Mouse (Mus musculus): Measurements from ENCODE around the gene Gm3542. TPM values are rescaled to one million over a fixed set of nuclear protein-coding genes. Genes with fewer than 3 reads are reported as not detected.
"Not testable (repeated sequence)": the region's sequence is repeated elsewhere in the genome, so short reads cannot be mapped to it uniquely, and the experiment has no call there.

Gene Gm3542
- not detected for polyA plus RNA-seq (2012; fragmentation: generic; extraction: Trizol)

DNA sequence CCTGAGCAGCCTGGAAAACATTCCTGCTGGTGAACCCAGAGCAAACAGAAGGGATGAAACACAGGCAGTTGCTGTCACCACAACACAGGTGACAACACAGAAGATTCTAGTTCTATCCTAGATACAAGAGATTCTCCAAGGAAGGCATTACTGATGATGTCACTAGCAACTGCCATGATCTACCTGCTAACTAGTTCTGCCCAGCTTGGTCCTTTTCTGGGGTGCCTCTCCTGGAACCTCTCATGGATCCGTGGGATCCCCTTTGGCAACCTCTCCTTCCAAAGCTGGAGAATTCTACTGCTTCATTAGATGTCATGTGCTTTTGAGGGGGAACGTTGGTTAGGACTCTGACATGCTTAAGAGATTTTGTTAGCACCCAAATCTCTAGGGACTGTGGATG lies at the start of gene Gm3542:
Gene Gm3542 (minus strand): TSS at position 101 of the 400 bp plus-strand sequence.
- not testable (repeated sequence) for H3K27me3 ChIP-seq (ENCODE audit: control insufficient read depth, insufficient read depth, insufficient read length); H3K4me2 ChIP-seq (ENCODE audit: low read depth); H3ac ChIP-seq (ENCODE audit: control insufficient read depth, insufficient read length); H3K79me2 ChIP-seq (ENCODE audit: control insufficient read depth, insufficient read depth); H3K4me3 ChIP-seq; H3K36me3 ChIP-seq (ENCODE audit: control insufficient read depth, insufficient read depth)

Other genes starting within 250 kb of the Gm3542 start
- not detected for gene Gm8279, start 203.4 kb downstream of the Gm3542 start, polyA plus RNA-seq (2012; fragmentation: generic; extraction: Trizol)
- not detected for gene Gm3317, start 170.4 kb downstream of the Gm3542 start, polyA plus RNA-seq (2012; fragmentation: generic; extraction: Trizol)
- gene Gm8271, start 149.1 kb downstream of the Gm3542 start, polyA plus RNA-seq (2012; fragmentation: generic; extraction: Trizol) = not detected
- gene Gm3526, start 74.3 kb downstream of the Gm3542 start, polyA plus RNA-seq (2012; fragmentation: generic; extraction: Trizol) = not detected
- gene Gm3500, start 54.1 kb upstream of the Gm3542 start, polyA plus RNA-seq (2012; fragmentation: generic; extraction: Trizol) = not detected
- gene Gm3194, start 120.5 kb upstream of the Gm3542 start, polyA plus RNA-seq (2012; fragmentation: generic; extraction: Trizol) = not detected
- not detected for gene Gm8246, start 142.9 kb upstream of the Gm3542 start, polyA plus RNA-seq (2012; fragmentation: generic; extraction: Trizol)
- not detected for gene Gm3187, start 149.3 kb upstream of the Gm3542 start, polyA plus RNA-seq (2012; fragmentation: generic; extraction: Trizol)
- gene Gm3488, start 166.7 kb upstream of the Gm3542 start, polyA plus RNA-seq (2012; fragmentation: generic; extraction: Trizol) = not detected
- gene Gm3532, start 203.6 kb upstream of the Gm3542 start, polyA plus RNA-seq (2012; fragmentation: generic; extraction: Trizol) = not detected